Mouse (Mus musculus): ENCODE data around the gene Wdr74.
A peak's percentile ranks its signal among the peaks of the same experiment; 100 is the strongest.
"Not testable (repeated sequence)": the region's sequence is repeated elsewhere in the genome, so short reads cannot be mapped to it uniquely, and the experiment has no call there.

Gene Wdr74

GRCm38 (mm10) chr19:8716767-8717475 lies 18.7 kb upstream of the Wdr74 start:
- DNase-seq: no peak

- DNase-seq: peak; percentile 84
Observed at GRCm38 (mm10) chr19:8718357-8718756, 17.3 kb upstream of the Wdr74 start.

- DNase-seq: not testable (repeated sequence)
Observed at GRCm38 (mm10) chr19:8719037-8719436, 16.6 kb upstream of the Wdr74 start.

- DNase-seq: no peak
Observed at GRCm38 (mm10) chr19:8721378-8721777, 14.2 kb upstream of the Wdr74 start.

- DNase-seq: no peak
Observed at GRCm38 (mm10) chr19:8722021-8722420, 13.6 kb upstream of the Wdr74 start.

GRCm38 (mm10) chr19:8722559-8722906 lies 13.1 kb upstream of the Wdr74 start:
- no peak for DNase-seq

- DNase-seq: peak; percentile 98
Observed at GRCm38 (mm10) chr19:8722907-8723573, 12.6 kb upstream of the Wdr74 start, which contains the start of gene Slc3a2. Gene Slc3a2 (minus strand): TSS chr19:8723369.

- DNase-seq: no peak
Observed at GRCm38 (mm10) chr19:8723574-8724346, 11.9 kb upstream of the Wdr74 start.

GRCm38 (mm10) chr19:8724392-8724791 lies 11.2 kb upstream of the Wdr74 start:
- DNase-seq: no peak

- DNase-seq: no peak
Observed at GRCm38 (mm10) chr19:8725081-8725613, 10.5 kb upstream of the Wdr74 start.

- DNase-seq: no peak
Observed at GRCm38 (mm10) chr19:8726609-8727390, 8.8 kb upstream of the Wdr74 start.

- no peak for DNase-seq
Observed at GRCm38 (mm10) chr19:8727495-8728114, 8.0 kb upstream of the Wdr74 start.

GRCm38 (mm10) chr19:8728335-8729099 lies 7.1 kb upstream of the Wdr74 start:
- not testable (repeated sequence) for DNase-seq

GRCm38 (mm10) chr19:8734334-8734733 lies 1.3 kb upstream of the Wdr74 start:
- DNase-seq: no peak

- no peak for DNase-seq
Observed at GRCm38 (mm10) chr19:8736160-8736467, 487 bp downstream of the Wdr74 start.

GRCm38 (mm10) chr19:8738911-8739310 lies 3.3 kb downstream of the Wdr74 start:
- no peak for DNase-seq

GRCm38 (mm10) chr19:8739646-8740045 lies 4.0 kb downstream of the Wdr74 start:
- no peak for DNase-seq

- no peak for DNase-seq
Observed at GRCm38 (mm10) chr19:8740603-8741002, 5.0 kb downstream of the Wdr74 start, which contains the start of gene 1700092M07Rik. Gene 1700092M07Rik (plus strand): TSS chr19:8740718.

GRCm38 (mm10) chr19:8741243-8741869 lies 5.7 kb downstream of the Wdr74 start, which contains the start of gene Stx5a:
Gene Stx5a (plus strand): TSS chr19:8741413.
- peak; percentile 99 for DNase-seq

- no peak for DNase-seq
Observed at GRCm38 (mm10) chr19:8742176-8742575, 6.5 kb downstream of the Wdr74 start.

- DNase-seq: no peak
Observed at GRCm38 (mm10) chr19:8745382-8745781, 9.8 kb downstream of the Wdr74 start.
